Mouse (Mus musculus): ENCODE measurements around the gene Tmem106a.

GRCm38 (mm10) chr11:101613596-101613995 lies 31.6 kb downstream of the Tmem106a start:
- TF ChIP-seq CTCF (IDR thresholded peaks at IDR 0.05; ENCODE audit: borderline replicate concordance, insufficient read depth, low read length), result no peak
- TF ChIP-seq POLR2A (IDR thresholded peaks at IDR 0.05; ENCODE audit: low read depth, low read length), result no peak

All from embryonic fibroblast, embryonic 13.5 days (primary cell).